20 mouse cellular contexts compared by ENCODE assay signal in the genomic region with DNA sequence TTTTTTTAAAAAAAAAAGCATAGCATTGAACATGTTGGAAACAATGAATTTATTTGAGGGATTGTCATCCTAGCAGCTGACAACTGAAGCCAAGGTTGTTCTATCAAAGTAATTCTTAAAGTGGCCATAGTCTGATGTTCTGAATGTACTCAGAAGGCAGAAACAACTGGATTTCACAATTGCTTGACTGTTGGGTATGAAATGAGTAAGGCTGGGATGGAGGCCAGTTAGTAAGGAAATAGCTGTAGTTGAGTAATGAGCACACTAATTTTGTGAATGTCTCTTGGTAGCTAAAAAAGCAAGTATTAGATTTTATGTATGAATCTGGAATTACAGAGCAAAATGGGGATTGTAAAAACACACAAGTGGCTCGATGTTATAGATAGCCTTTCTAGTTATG. TPM values are rescaled to one million over a fixed set of nuclear protein-coding genes. Genes with fewer than 3 reads are reported as not detected.
"Had no signal": no experiment of that assay in that cellular context is flagged by ENCODE, and none has a peak within 500 bp of the region (broad histone marks: within the 10 kb centered on the region; RNA-seq: fewer than 3 reads in every experiment).

No protein-coding gene starts in this region.

- H3K9me3 ChIP-seq: limb, embryonic 10.5 days; liver, embryonic 15.5 days; midbrain, embryonic 13.5 days had no signal

- ATAC-seq: midbrain, embryonic 13.5 days had no signal

- H3K27ac ChIP-seq: limb, embryonic 10.5 days; liver, embryonic 15.5 days; midbrain, embryonic 13.5 days; stomach, postnatal 0 days had no signal

- H3K4me2 ChIP-seq: liver, embryonic 11.5 days; liver, embryonic 15.5 days; midbrain, embryonic 13.5 days had no signal

- H3K36me3 ChIP-seq: limb, embryonic 10.5 days; liver, embryonic 15.5 days; midbrain, embryonic 13.5 days had no signal

- H3K9ac ChIP-seq: liver, embryonic 15.5 days; midbrain, embryonic 13.5 days had no signal

- H3K27me3 ChIP-seq: liver, embryonic 15.5 days; midbrain, embryonic 13.5 days had no signal

- H3K4me3 ChIP-seq: limb, embryonic 10.5 days; liver, embryonic 15.5 days; midbrain, embryonic 13.5 days had no signal

- H3K4me1 ChIP-seq: limb, embryonic 10.5 days; liver, embryonic 15.5 days; midbrain, embryonic 13.5 days had no signal

- DNase-seq: kidney, postnatal 10 days; kidney, postnatal 4 days; lung, adult 2 months; lung, postnatal 10 days; right cerebral cortex, adult 18-20 months; right cerebral cortex, postnatal 25 days; thymus, postnatal 4 days had no signal

RNA-seq across cellular contexts. Expression of gene Gimd1, which starts 41.5 kb away (rescaled TPM):
- total RNA-seq: layer of hippocampus, adult 8-10 months; layer of hippocampus, postnatal 14 days; left cerebral cortex, adult 18-20 months; left cerebral cortex, postnatal 10 days; megakaryocyte progenitor cell, adult 5-6 weeks; midbrain, postnatal 0 days had no signal
- polyA plus RNA-seq: limb, embryonic 10.5 days; limb, embryonic 14.5 days; lung, adult 2 months; midbrain, embryonic 13.5 days; midbrain, postnatal 0 days; neural tube, embryonic 14.5 days had no signal
